Mouse (Mus musculus) midbrain, postnatal 0 days (tissue): ENCODE data around the gene Slc22a20. TPM values are rescaled to one million over a fixed set of nuclear protein-coding genes. Genes with fewer than 3 reads are reported as not detected.

Experiments
- ATAC-seq: fragments of 200-750 bp; cut with Nextera tagmentation; 2 replicates; pipeline ENCODE4 v1.8.0; 2017; ENCODE audit warnings: moderate number of reproducible peaks, mild to moderate bottlenecking, moderate TSS enrichment, moderate library complexity; ENCODE audit not compliant: low FRiP score
- DNase-seq: peaks from one replicate; pipeline ENCODE4 v3.0.0-alpha.2; 2015; ENCODE audit warnings: low spot score
- H3K27ac ChIP-seq: fragments of 300-500 bp; sonication (generic); 2 replicates; pipeline ENCODE4 v1.5.1; 2014; ENCODE audit warnings: low read depth, mild to moderate bottlenecking, low read length, mixed read lengths
- H3K27me3 ChIP-seq: fragments of 300-500 bp; sonication (generic); 2 replicates; pipeline ENCODE4 v1.6.1; 2014; ENCODE audit warnings: low read length, control low read depth, mixed read lengths; ENCODE audit not compliant: insufficient read depth
- H3K36me3 ChIP-seq: fragments of 300-500 bp; sonication (generic); 2 replicates; pipeline ENCODE4 v1.6.1; 2014; ENCODE audit warnings: low read length, control low read depth, mixed read lengths; ENCODE audit not compliant: insufficient read depth
- H3K4me1 ChIP-seq: fragments of 300-500 bp; sonication (generic); 2 replicates; pipeline ENCODE4 v1.6.1; 2014; ENCODE audit warnings: mild to moderate bottlenecking, control low read depth, antibody characterized with exemption, low read length, mixed read lengths; ENCODE audit not compliant: insufficient read depth
- H3K4me2 ChIP-seq: fragments of 300-500 bp; sonication (generic); 2 replicates; pipeline ENCODE4 v1.6.1; 2014; ENCODE audit warnings: low read depth, mild to moderate bottlenecking, low read length, mixed read lengths; ENCODE audit not compliant: poor library complexity, severe bottlenecking
- H3K4me3 ChIP-seq: fragments of 300-500 bp; sonication (generic); 2 replicates; pipeline ENCODE4 v1.5.1; 2014; ENCODE audit warnings: low read depth, mild to moderate bottlenecking, low read length, moderate library complexity
- H3K9ac ChIP-seq: fragments of 300-500 bp; sonication (generic); replicated peaks from 2 replicates; pipeline ENCODE4 v1.6.1; 2014; ENCODE audit warnings: mild to moderate bottlenecking, low read length, moderate library complexity, mixed read lengths; ENCODE audit not compliant: poor library complexity, severe bottlenecking
- H3K9me3 ChIP-seq: fragments of 300-500 bp; sonication (generic); 2 replicates; pipeline ENCODE4 v1.6.1; 2016; ENCODE audit warnings: low read length, control low read depth
- CTCF ChIP-seq: IDR thresholded peaks from 2 replicates; pipeline ENCODE4 v1.5.1; 2016; ENCODE audit warnings: antibody characterized with exemption, mild to moderate bottlenecking
- WGBS: fragments of 180-500 bp; shearing (Covaris S2); extraction: QIAGEN DNeasy Blood & Tissue Kit; methylation state at CpG from one replicate; pipeline ENCODE4 v1.1.7; 2014; 5-methylcytosine and 5-hydroxymethylcytosine counted together
- polyA plus RNA-seq: library from polyadenylated mRNA; unstranded; fragments of >200 nt; fragmentation: Nextera tagmentation; extraction: Ambion mirVana; gene quantifications from 2 replicates; pipeline ENCODE4 v1.2.1, GENCODE M21; 2015
- total RNA-seq: library from RNA; depleted of rRNA; stranded (reverse); fragments of >200 nt; gene quantifications from 2 replicates; pipeline ENCODE4 v1.2.3, GENCODE M21; 2014

Slc22a20 gene
- total and polyA plus RNA-seq, 2 experiments from 2014 or later, result not detected

DNA sequence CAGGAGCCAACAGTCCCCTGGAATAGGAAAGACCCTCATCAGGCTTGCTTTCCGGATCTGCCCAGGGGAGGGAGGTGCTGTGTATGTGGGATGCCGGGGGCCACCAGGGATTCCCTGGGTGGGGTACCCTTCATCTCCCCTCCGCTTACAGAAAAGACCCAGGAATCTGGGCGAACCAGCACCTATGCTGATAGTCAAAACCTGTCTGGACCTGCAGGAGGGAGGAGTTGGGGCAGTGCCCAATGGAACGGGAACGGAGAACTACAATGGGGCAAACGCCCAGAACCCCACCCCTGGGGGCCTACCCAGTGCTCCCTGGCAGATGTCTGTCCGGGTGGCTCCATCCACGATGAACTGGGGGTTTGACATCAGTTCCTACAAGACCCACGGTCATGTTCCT lies 27.7 kb upstream of the Slc22a20 start:
- no peak overlapping the region for H3K4me2 ChIP-seq
- H3K4me1 ChIP-seq, result 0 out of 2 replicates have a peak, but pooled peaks cover 7% of the 10 kb centered on the region
- no peak for DNase-seq
- no peak overlapping the region for H3K27ac ChIP-seq
- H3K27me3 ChIP-seq, result peaks cover 5% of the 10 kb centered on the region; the same call in 1 of the 2 replicates
- H3K9me3 ChIP-seq, result no peaks in the 10 kb centered on the region
- no peak overlapping the region for H3K4me3 ChIP-seq
- no peak for ATAC-seq
- no peak overlapping the region for H3K9ac ChIP-seq
- H3K36me3 ChIP-seq, result no peaks in the 10 kb centered on the region
- TF ChIP-seq CTCF, result no peak
- 90% methylated on average over 10 of the region's 10 CpGs for WGBS

DNA sequence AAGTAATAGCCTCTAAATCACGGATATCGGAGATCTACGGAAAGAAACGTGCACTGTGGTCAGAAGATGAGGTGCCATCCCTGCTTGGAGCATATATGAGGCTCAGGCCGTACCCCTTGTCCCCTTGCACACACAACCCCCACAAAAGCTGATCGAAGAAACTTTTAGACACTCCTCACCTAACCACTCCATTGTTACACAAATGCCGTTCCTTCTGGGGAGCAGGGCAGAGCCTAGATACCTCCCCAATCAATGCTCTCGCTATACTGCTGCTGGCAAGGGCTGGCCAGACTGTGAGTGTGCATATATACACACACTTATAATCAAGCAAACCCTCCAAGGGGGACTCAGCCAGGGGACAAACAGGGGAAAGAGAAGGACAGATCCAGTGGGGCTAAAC lies 23.2 kb upstream of the Slc22a20 start:
- no peak for ATAC-seq
- H3K27ac ChIP-seq, result no peak overlapping the region
- H3K27me3 ChIP-seq, result no peaks in the 10 kb centered on the region
- WGBS, result 69% methylated on average over 8 of the region's 8 CpGs
- no peaks in the 10 kb centered on the region for H3K9me3 ChIP-seq
- no peak overlapping the region for H3K9ac ChIP-seq
- no peak overlapping the region for H3K4me2 ChIP-seq
- H3K4me1 ChIP-seq, result no peaks in the 10 kb centered on the region
- no peaks in the 10 kb centered on the region for H3K36me3 ChIP-seq
- DNase-seq, result no peak
- no peak for TF ChIP-seq CTCF
- no peak overlapping the region for H3K4me3 ChIP-seq

GRCm38 (mm10) chr19:6007013-6007412 lies 21.1 kb upstream of the Slc22a20 start:
- no peak for TF ChIP-seq CTCF
- no peak overlapping the region for H3K4me3 ChIP-seq
- no peak overlapping the region for H3K9ac ChIP-seq
- H3K36me3 ChIP-seq, result no peaks in the 10 kb centered on the region
- DNase-seq, result no peak
- no peak for ATAC-seq
- no peaks in the 10 kb centered on the region for H3K27me3 ChIP-seq
- no peak overlapping the region for H3K27ac ChIP-seq
- no peaks in the 10 kb centered on the region for H3K4me1 ChIP-seq
- H3K9me3 ChIP-seq, result no peaks in the 10 kb centered on the region
- no peak overlapping the region for H3K4me2 ChIP-seq
- 90% methylated on average over 13 of the region's 13 CpGs for WGBS

DNA sequence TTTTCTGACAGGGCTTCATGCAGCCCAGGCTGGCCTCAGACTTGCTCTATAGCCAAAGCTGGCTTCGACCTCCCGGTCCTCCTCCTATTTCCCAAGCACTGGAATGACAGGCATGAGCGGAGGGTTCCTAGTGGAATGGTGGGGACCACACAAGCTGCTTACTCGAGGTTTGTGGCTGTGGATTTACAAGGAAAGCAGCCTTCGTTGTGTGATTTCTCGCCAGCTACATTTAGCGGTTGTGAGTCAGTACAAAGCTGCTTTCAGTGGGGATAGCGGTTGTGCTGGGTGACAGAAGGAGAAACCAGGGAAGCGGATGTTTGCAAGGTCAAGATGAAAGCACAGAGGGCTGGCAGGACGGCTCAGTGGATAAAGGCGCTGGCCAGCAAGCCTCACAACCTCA lies 19.6 kb upstream of the Slc22a20 start:
- DNase-seq (no peak), ATAC-seq (no peak)
- H3K9ac ChIP-seq, result no peak overlapping the region
- H3K36me3 ChIP-seq, result no peaks in the 10 kb centered on the region
- no peak overlapping the region for H3K4me3 ChIP-seq
- H3K27ac ChIP-seq, result no peak overlapping the region
- H3K27me3 ChIP-seq, result no peaks in the 10 kb centered on the region
- TF ChIP-seq CTCF, result no peak
- WGBS, result 57% methylated on average over 11 of the region's 11 CpGs
- no peaks in the 10 kb centered on the region for H3K4me1 ChIP-seq
- H3K9me3 ChIP-seq, result no peaks in the 10 kb centered on the region
- H3K4me2 ChIP-seq, result no peak overlapping the region

DNA sequence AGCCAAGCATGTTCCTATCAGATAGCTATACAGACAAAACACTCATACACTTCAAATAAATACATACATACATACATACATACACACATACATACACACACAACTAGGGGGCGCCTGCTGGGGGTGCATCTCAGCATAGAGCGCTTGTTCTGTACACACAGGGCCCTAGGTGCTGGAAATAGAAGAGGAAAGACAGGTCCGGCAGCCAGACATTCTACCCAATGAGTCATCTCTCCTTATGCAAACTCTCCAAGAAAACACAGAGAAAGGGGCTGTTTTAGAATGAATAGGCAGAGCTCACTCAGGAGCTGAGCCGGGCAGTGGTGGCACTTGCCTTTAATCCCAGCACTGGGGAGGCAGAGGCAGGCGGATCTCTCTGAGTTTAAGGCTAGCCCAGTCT lies 14.0 kb upstream of the Slc22a20 start:
- no peak for ATAC-seq
- Histone ChIP-seq H3K4me1 (no peaks in the 10 kb centered on the region), H3K9me3 (no peaks in the 10 kb centered on the region), H3K9ac (no peak overlapping the region), H3K27ac (no peak overlapping the region), H3K27me3 (no peaks in the 10 kb centered on the region), H3K36me3 (no peaks in the 10 kb centered on the region), H3K4me2 (no peak overlapping the region), H3K4me3 (no peak overlapping the region)
- WGBS, result 72% methylated on average over 5 of the region's 5 CpGs
- no peak for TF ChIP-seq CTCF
- no peak for DNase-seq

DNA sequence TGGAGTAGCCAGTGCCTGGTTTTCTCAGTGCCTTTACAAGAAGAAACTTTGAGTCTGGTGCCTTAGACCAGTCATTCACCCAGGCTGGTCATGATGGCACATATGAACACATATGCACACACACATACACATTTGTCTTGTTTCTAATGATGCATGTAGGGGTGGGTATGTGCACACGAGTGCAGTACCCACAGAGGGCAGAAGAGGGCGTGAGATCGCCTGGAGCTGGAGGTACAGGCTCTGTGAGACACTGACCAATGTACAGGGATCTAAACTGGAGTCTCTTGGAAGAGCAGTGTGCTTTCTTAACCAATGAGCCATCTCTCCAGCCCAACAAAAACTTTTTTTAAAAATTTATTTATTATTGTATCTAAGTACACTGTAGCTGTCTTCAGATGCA lies 12.2 kb upstream of the Slc22a20 start:
- H3K9ac ChIP-seq, result no peak overlapping the region
- H3K4me3 ChIP-seq, result no peak overlapping the region
- no peak for ATAC-seq
- no peak overlapping the region for H3K4me2 ChIP-seq
- H3K9me3 ChIP-seq, result no peaks in the 10 kb centered on the region
- no peak overlapping the region for H3K27ac ChIP-seq
- DNase-seq, result no peak
- no peaks in the 10 kb centered on the region for H3K27me3 ChIP-seq
- 90% methylated on average over 3 of the region's 3 CpGs for WGBS
- H3K36me3 ChIP-seq, result no peaks in the 10 kb centered on the region
- H3K4me1 ChIP-seq, result no peaks in the 10 kb centered on the region
- no peak for TF ChIP-seq CTCF

- H3K27ac ChIP-seq, result no peak overlapping the region
- no peaks in the 10 kb centered on the region for H3K36me3 ChIP-seq
- no peak for TF ChIP-seq CTCF
- no peak overlapping the region for H3K4me2 ChIP-seq
- no peaks in the 10 kb centered on the region for H3K27me3 ChIP-seq
- no peaks in the 10 kb centered on the region for H3K9me3 ChIP-seq
- H3K4me3 ChIP-seq, result no peak overlapping the region
- no peaks in the 10 kb centered on the region for H3K4me1 ChIP-seq
- no peak for ATAC-seq
- no peak overlapping the region for H3K9ac ChIP-seq
- DNase-seq, result no peak
- WGBS, result 89% methylated on average over 14 of the region's 14 CpGs
Measured at GRCm38 (mm10) chr19:5994711-5995110, 8.8 kb upstream of the Slc22a20 start.
